Mouse (Mus musculus) heart, adult 2 months (tissue): ENCODE results near the gene Glod4.

Source experiments
- CTCF ChIP-seq: fragments of 200-600 bp; IDR thresholded peaks from 2 replicates; pipeline ENCODE4 v1.8.1; 2022; ENCODE audit warnings: antibody characterized with exemption, mild to moderate bottlenecking, moderate library complexity
- POLR2A ChIP-seq: fragments of 200-500 bp; IDR thresholded peaks from 2 replicates; pipeline ENCODE4 v1.6.1; 2011; ENCODE audit warnings: mild to moderate bottlenecking, low read depth, low read length, control low read depth; ENCODE audit not compliant: insufficient read depth

- TF ChIP-seq POLR2A = no peak
- TF ChIP-seq CTCF = no peak
Measured at GRCm38 (mm10) chr11:76166657-76167056, 76.9 kb downstream of the Glod4 start.
